Mouse (Mus musculus): Measurements from ENCODE around the gene Zfp503. TPM values are rescaled to one million over a fixed set of nuclear protein-coding genes. Genes with fewer than 3 reads are reported as not detected.

The Zfp503 gene
- polyA plus RNA-seq, 1 experiment from 2014 or later: 7.0 TPM

DNA sequence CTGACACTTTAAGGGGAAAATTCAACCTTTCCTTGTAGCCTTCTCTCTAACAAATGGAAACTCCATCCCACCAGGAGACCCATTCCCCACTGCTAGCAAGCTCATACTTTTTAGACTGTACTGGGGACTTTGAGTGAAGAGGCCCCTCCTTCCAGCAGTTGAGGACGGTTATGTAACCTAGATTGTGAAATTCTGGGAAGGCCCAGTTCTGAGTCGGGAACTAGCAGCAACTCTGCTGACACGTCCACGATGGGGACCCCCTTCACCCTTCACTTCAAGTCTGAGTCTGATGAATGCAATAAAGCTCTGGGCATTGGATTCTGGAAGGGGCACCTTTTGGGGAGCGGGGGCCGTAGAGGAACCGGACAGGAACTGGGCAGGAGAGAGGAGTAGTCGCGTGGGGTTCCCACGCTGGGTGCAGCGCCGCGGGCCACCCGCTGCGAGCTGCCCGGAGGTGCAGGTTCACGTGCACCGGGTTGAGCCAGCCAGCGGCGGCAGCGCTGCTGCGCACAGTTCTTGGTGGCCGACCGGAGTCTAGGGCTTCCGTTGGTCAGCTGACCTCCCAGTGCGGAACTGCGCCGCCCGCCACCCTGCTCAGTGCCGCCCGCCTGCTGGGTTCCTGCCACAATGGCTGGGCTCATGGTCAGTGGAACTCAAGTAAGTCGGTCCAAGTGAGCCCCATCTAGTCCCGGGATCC lies 30.0 kb upstream of the Zfp503 start, which contains the start of gene Lrmda:
TSS of gene Lrmda (plus strand) at position 461 of the 697 bp plus-strand sequence.
- Histone ChIP-seq H3K36me3 (ENCODE audit: control insufficient read depth, insufficient read depth, low read length) (no peaks in the 10 kb centered on the region), H3K4me2 (ENCODE audit: low read depth, low read length) (peak within 1 kb of the TSS; percentile 47)
- ATAC-seq (ENCODE audit: low read depth): peak; percentile 38; the same call in 1 of the 2 replicates

DNA sequence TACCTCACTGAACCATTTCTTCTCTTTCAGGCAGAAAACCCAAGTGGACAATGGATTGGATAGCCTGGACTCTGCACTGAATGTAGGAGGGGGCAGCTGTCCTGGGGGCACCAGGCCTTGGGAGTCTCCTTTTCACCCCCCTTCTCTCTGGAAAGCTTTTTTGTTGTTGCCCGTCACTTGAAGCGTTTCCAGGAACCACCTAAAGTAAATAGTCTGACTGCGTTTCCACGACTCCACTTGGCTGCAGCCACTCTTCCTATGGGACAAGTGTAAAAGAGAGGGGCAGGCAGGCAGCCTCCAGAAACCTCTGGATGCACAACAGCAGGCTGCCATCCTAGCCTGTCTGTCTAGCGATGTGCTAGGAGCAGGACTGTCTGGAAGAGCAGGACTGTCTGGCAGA lies 27.6 kb upstream of the Zfp503 start:
- H3K27ac ChIP-seq (ENCODE audit: low read depth, low read length): no peak overlapping the region
- ATAC-seq (ENCODE audit: low read depth): no peak
- H3K27me3 ChIP-seq (ENCODE audit: control insufficient read depth, insufficient read depth, low read length): no peaks in the 10 kb centered on the region
- no peak overlapping the region for H3K9ac ChIP-seq (replicated peaks; ENCODE audit: low read depth, low read length)
- H3K36me3 ChIP-seq (ENCODE audit: control insufficient read depth, insufficient read depth, low read length): no peaks in the 10 kb centered on the region
- no peak overlapping the region for H3K4me3 ChIP-seq (ENCODE audit: low read depth, low read length)
- no peak overlapping the region for H3K4me2 ChIP-seq (ENCODE audit: low read depth, low read length)
- no peaks in the 10 kb centered on the region for H3K9me3 ChIP-seq (ENCODE audit: control insufficient read depth, low read length)
- H3K4me1 ChIP-seq (ENCODE audit: control insufficient read depth, insufficient read depth, low read length): no peaks in the 10 kb centered on the region
- 53% methylated on average over 5 of the region's 5 CpGs for WGBS

More for the DNA sequence above, 30.0 kb upstream of the Zfp503 start, which contains the start of gene Lrmda:
- 4% methylated on average over 33 of the region's 33 CpGs for WGBS
- H3K4me3 ChIP-seq (ENCODE audit: low read depth, low read length): peak within 1 kb of the TSS; percentile 8
- H3K9me3 ChIP-seq (ENCODE audit: control insufficient read depth, low read length): no peaks in the 10 kb centered on the region
- no peak within 1 kb of the TSS for H3K27ac ChIP-seq (ENCODE audit: low read depth, low read length)
- H3K27me3 ChIP-seq (ENCODE audit: control insufficient read depth, insufficient read depth, low read length): no peaks in the 10 kb centered on the region
- no peaks in the 10 kb centered on the region for H3K4me1 ChIP-seq (ENCODE audit: control insufficient read depth, insufficient read depth, low read length)
- H3K9ac ChIP-seq (replicated peaks; ENCODE audit: low read depth, low read length): no peak within 1 kb of the TSS

DNA sequence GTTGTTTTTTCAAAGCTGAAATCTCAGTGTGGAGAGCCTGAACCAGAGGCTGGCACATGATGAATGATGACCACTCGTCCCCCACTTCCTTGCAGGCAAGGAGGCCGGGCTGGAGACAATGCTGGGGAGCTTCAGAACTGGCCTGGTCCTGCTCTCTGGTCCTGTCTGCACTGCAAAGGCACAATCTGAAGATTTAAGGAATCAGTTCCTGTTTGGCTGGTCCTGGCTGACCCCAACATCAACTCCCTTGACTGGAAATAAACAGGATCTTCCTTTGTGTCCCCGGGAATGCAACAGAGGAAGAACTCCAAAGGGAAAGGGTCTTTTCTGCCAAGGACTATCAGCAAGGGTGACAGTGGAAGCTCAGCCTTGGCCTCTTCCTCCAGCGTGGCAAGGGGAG lies 25.4 kb upstream of the Zfp503 start:
- WGBS: 63% methylated on average over 4 of the region's 4 CpGs

DNA sequence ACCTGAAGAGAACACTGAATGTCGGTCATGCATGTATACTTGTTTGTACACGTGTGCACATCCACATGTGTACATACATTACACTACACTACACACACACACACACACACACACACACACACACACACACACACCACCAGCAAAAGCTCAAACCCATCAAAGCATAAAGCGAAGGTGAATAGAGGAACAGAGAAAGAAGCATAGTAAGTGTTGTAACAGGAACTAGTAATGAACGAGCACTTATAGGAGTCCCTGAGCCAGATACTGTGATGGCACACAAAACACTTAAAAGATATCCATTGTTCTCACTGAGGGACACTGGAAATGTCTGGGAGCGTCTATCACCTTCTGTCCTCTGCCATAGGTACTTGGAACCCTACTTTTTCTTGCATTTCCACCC lies 24.9 kb upstream of the Zfp503 start:
- no peak overlapping the region for H3K4me2 ChIP-seq (ENCODE audit: low read depth, low read length)
- 94% methylated on average over 5 of the region's 5 CpGs for WGBS

More for the DNA sequence above, 25.4 kb upstream of the Zfp503 start:
- ATAC-seq (ENCODE audit: low read depth): no peak
- Histone ChIP-seq H3K4me2 (ENCODE audit: low read depth, low read length) (no peak overlapping the region), H3K9ac (replicated peaks; ENCODE audit: low read depth, low read length) (no peak overlapping the region), H3K4me1 (ENCODE audit: control insufficient read depth, insufficient read depth, low read length) (no peaks in the 10 kb centered on the region), H3K9me3 (ENCODE audit: control insufficient read depth, low read length) (no peaks in the 10 kb centered on the region), H3K27ac (ENCODE audit: low read depth, low read length) (no peak overlapping the region), H3K27me3 (ENCODE audit: control insufficient read depth, insufficient read depth, low read length) (no peaks in the 10 kb centered on the region), H3K36me3 (ENCODE audit: control insufficient read depth, insufficient read depth, low read length) (no peaks in the 10 kb centered on the region), H3K4me3 (ENCODE audit: low read depth, low read length) (no peak overlapping the region)

DNA sequence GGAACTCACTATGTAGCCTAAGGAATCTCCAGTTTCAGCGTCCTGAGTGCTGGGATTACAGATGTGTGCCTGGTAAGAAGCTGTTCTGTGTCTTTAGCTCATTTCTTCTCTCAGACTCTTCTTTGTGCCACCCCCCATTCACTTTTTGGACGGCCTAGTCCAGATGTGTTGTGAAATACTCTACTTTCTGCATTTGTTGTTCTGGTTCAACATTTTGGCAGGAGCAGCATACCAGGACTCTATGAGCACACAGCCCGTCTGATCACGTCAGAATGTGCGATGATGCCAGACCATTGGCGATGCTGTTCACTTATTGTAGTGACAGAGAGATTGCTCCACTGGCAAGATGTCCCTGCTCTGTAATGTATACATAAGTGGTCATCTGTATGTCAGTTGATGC lies 17.6 kb upstream of the Zfp503 start:
- WGBS: 91% methylated on average over 6 of the region's 6 CpGs
- Histone ChIP-seq H3K27ac (ENCODE audit: low read depth, low read length) (no peak overlapping the region), H3K4me2 (ENCODE audit: low read depth, low read length) (no peak overlapping the region), H3K4me3 (ENCODE audit: low read depth, low read length) (no peak overlapping the region), H3K4me1 (ENCODE audit: control insufficient read depth, insufficient read depth, low read length) (no peaks in the 10 kb centered on the region), H3K27me3 (ENCODE audit: control insufficient read depth, insufficient read depth, low read length) (no peaks in the 10 kb centered on the region), H3K36me3 (ENCODE audit: control insufficient read depth, insufficient read depth, low read length) (no peaks in the 10 kb centered on the region), H3K9me3 (ENCODE audit: control insufficient read depth, low read length) (no peaks in the 10 kb centered on the region), H3K9ac (replicated peaks; ENCODE audit: low read depth, low read length) (no peak overlapping the region)
- ATAC-seq (ENCODE audit: low read depth): no peak

More for the DNA sequence above, 24.9 kb upstream of the Zfp503 start:
- H3K27me3 ChIP-seq (ENCODE audit: control insufficient read depth, insufficient read depth, low read length): no peaks in the 10 kb centered on the region
- no peak overlapping the region for H3K9ac ChIP-seq (replicated peaks; ENCODE audit: low read depth, low read length)
- ATAC-seq (ENCODE audit: low read depth): no peak
- no peaks in the 10 kb centered on the region for H3K9me3 ChIP-seq (ENCODE audit: control insufficient read depth, low read length)
- no peaks in the 10 kb centered on the region for H3K36me3 ChIP-seq (ENCODE audit: control insufficient read depth, insufficient read depth, low read length)
- H3K27ac ChIP-seq (ENCODE audit: low read depth, low read length): no peak overlapping the region
- H3K4me1 ChIP-seq (ENCODE audit: control insufficient read depth, insufficient read depth, low read length): no peaks in the 10 kb centered on the region
- no peak overlapping the region for H3K4me3 ChIP-seq (ENCODE audit: low read depth, low read length)

DNA sequence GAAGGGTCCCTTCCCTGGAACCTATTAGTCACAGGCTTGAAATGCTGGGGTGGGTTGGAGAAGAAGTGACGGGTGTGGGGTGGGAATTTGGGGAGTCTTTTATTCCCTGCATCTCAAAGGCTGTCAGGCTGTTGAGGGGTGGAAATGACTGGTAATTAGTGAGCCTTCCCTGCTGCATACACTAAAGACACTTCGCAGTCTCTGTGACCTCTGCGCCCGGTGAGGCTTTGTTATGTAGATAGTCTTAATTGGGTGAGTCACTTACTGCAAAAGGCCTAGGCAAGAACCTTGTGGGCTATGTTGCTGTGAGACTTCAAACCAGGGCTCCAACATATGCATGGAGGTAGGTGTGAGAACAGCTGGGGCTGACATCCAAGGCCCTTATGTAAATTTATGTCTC lies 15.5 kb upstream of the Zfp503 start:
- no peak overlapping the region for H3K4me3 ChIP-seq (ENCODE audit: low read depth, low read length)
- no peaks in the 10 kb centered on the region for H3K36me3 ChIP-seq (ENCODE audit: control insufficient read depth, insufficient read depth, low read length)
- no peaks in the 10 kb centered on the region for H3K4me1 ChIP-seq (ENCODE audit: control insufficient read depth, insufficient read depth, low read length)
- H3K9ac ChIP-seq (replicated peaks; ENCODE audit: low read depth, low read length): no peak overlapping the region
- no peak overlapping the region for H3K4me2 ChIP-seq (ENCODE audit: low read depth, low read length)
- H3K27me3 ChIP-seq (ENCODE audit: control insufficient read depth, insufficient read depth, low read length): no peaks in the 10 kb centered on the region
- 17% methylated on average over 4 of the region's 4 CpGs for WGBS
- ATAC-seq (ENCODE audit: low read depth): no peak
- H3K27ac ChIP-seq (ENCODE audit: low read depth, low read length): no peak overlapping the region
- no peaks in the 10 kb centered on the region for H3K9me3 ChIP-seq (ENCODE audit: control insufficient read depth, low read length)

DNA sequence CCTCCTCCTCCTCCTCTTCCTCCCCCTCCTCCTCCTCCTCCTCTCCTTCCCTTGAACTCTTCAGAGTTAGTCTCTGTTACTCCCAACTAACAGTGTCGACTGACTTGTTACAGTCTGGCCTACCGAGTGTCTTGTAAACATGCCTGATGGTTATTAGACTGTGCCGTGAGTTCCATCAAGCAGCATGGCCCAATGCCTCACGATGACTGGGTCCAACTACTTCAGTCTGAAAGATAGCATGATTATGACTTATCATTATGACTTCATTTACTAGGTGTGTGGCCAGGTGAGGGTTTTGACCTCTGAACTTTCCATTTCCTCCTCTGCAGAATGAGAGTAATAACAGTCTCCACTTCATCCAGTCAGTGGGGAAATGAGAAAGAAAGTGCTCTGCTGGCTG lies 14.2 kb upstream of the Zfp503 start:
- 86% methylated on average over 4 of the region's 4 CpGs for WGBS

DNA sequence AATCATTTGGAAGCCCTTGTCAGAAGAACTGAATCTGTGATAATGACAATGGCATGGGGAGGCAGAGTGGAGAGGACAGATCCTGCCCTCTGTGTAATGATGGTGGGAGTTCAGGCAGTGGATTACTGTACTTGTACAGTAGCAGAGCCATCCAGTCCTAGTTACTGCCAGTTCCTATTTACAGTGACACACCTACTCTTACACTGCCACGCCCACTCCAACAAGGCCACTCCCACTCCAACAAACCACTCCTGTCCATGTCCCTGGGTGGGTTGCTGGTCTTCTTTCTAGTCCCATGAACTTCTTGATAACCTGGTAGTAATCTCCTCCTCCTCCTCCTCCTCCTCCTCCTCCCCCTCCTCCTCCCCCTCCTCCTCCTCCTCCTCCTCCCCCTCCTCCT lies 13.8 kb upstream of the Zfp503 start:
- H3K4me2 ChIP-seq (ENCODE audit: low read depth, low read length): no peak overlapping the region
- WGBS: 88% methylated on average over 1 of the region's 1 CpGs
- no peaks in the 10 kb centered on the region for H3K9me3 ChIP-seq (ENCODE audit: control insufficient read depth, low read length)
- H3K4me1 ChIP-seq (ENCODE audit: control insufficient read depth, insufficient read depth, low read length): no peaks in the 10 kb centered on the region
- H3K9ac ChIP-seq (replicated peaks; ENCODE audit: low read depth, low read length): no peak overlapping the region
- H3K4me3 ChIP-seq (ENCODE audit: low read depth, low read length): no peak overlapping the region
- no peak overlapping the region for H3K27ac ChIP-seq (ENCODE audit: low read depth, low read length)
- no peaks in the 10 kb centered on the region for H3K27me3 ChIP-seq (ENCODE audit: control insufficient read depth, insufficient read depth, low read length)
- no peak for ATAC-seq (ENCODE audit: low read depth)
- H3K36me3 ChIP-seq (ENCODE audit: control insufficient read depth, insufficient read depth, low read length): no peaks in the 10 kb centered on the region

More for the DNA sequence above, 14.2 kb upstream of the Zfp503 start:
- no peak overlapping the region for H3K4me2 ChIP-seq (ENCODE audit: low read depth, low read length)
- no peak overlapping the region for H3K27ac ChIP-seq (ENCODE audit: low read depth, low read length)
- ATAC-seq (ENCODE audit: low read depth): no peak
- no peak overlapping the region for H3K4me3 ChIP-seq (ENCODE audit: low read depth, low read length)
- no peaks in the 10 kb centered on the region for H3K27me3 ChIP-seq (ENCODE audit: control insufficient read depth, insufficient read depth, low read length)
- H3K9me3 ChIP-seq (ENCODE audit: control insufficient read depth, low read length): no peaks in the 10 kb centered on the region
- H3K9ac ChIP-seq (replicated peaks; ENCODE audit: low read depth, low read length): no peak overlapping the region
- H3K4me1 ChIP-seq (ENCODE audit: control insufficient read depth, insufficient read depth, low read length): no peaks in the 10 kb centered on the region
- no peaks in the 10 kb centered on the region for H3K36me3 ChIP-seq (ENCODE audit: control insufficient read depth, insufficient read depth, low read length)

DNA sequence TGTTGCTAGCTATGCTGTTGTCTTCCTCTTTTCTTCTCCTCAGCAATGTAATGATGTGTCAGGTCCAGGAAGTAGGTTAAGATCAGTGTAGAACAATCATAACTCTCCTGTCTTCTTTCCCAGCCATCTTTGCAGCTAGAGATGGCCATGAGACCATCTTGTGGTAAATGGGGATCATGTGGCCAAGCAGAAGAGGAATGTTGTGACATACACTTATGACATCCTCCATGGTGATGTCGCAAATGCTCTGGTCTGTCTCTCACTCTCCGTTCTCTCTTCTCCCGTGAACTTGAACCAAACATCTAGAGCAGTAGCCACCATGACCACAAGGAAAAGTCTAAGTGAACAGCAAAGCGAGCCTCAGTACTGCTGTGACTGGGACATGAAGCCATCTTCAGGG lies 10.2 kb upstream of the Zfp503 start:
- Histone ChIP-seq H3K36me3 (ENCODE audit: control insufficient read depth, insufficient read depth, low read length) (no peaks in the 10 kb centered on the region), H3K4me1 (ENCODE audit: control insufficient read depth, insufficient read depth, low read length) (peaks cover 9% of the 10 kb centered on the region; the same call in 1 of the 2 replicates), H3K9ac (replicated peaks; ENCODE audit: low read depth, low read length) (no peak overlapping the region), H3K4me3 (ENCODE audit: low read depth, low read length) (no peak overlapping the region), H3K4me2 (ENCODE audit: low read depth, low read length) (no peak overlapping the region), H3K27me3 (ENCODE audit: control insufficient read depth, insufficient read depth, low read length) (no peaks in the 10 kb centered on the region), H3K9me3 (ENCODE audit: control insufficient read depth, low read length) (no peaks in the 10 kb centered on the region), H3K27ac (ENCODE audit: low read depth, low read length) (no peak overlapping the region)
- WGBS: 95% methylated on average over 4 of the region's 4 CpGs
- ATAC-seq (ENCODE audit: low read depth): no peak

All from neural tube, embryonic 14.5 days (tissue).